Mouse (Mus musculus) adrenal gland, postnatal 4 days (tissue): ENCODE measurements around the gene Otulin. TPM values are rescaled to one million over a fixed set of nuclear protein-coding genes. Genes with fewer than 3 reads are reported as not detected.

Experiments used
- DNase-seq, 2 experiments: peaks; one replicate each; pipeline ENCODE4 v3.0.0; 2021 to 2022; ENCODE audit warnings: low spot score in 2 of 2, mixed read lengths in 2 of 2
- total RNA-seq, 2 experiments: library from RNA; stranded (reverse); gene quantifications; 2 replicates each; pipeline ENCODE4 v1.2.3; 2021

Otulin gene
- total RNA-seq, 2 experiments from 2014 or later, result 42.7 to 43.5 TPM

GRCm38 (mm10) chr15:27617227-27617626 is 13.3 kb downstream of the Otulin start:
- DNase-seq, result no peak

- no peak for DNase-seq
These were observed 14.3 kb downstream of the Otulin start for GRCm38 (mm10) chr15:27616159-27616558.

- no peak for DNase-seq
These were observed 17.2 kb downstream of the Otulin start for GRCm38 (mm10) chr15:27613255-27613654.

- DNase-seq, result no peak
These were observed 17.8 kb downstream of the Otulin start for GRCm38 (mm10) chr15:27612533-27613221.

- no peak for DNase-seq
These were observed 20.9 kb downstream of the Otulin start for GRCm38 (mm10) chr15:27609554-27609953.

GRCm38 (mm10) chr15:27605252-27605651 is 25.2 kb downstream of the Otulin start:
- no peak for DNase-seq

- DNase-seq, result no peak
These were observed 25.9 kb downstream of the Otulin start for GRCm38 (mm10) chr15:27604558-27604957.

GRCm38 (mm10) chr15:27600524-27600923 is 30.0 kb downstream of the Otulin start:
- no peak for DNase-seq

- DNase-seq, result no peak
These were observed 31.6 kb downstream of the Otulin start for GRCm38 (mm10) chr15:27598786-27599385.

- DNase-seq, result no peak
These were observed 33.0 kb downstream of the Otulin start for GRCm38 (mm10) chr15:27597516-27597915.

- no peak for DNase-seq
These were observed 33.9 kb downstream of the Otulin start for GRCm38 (mm10) chr15:27596463-27597140.

GRCm38 (mm10) chr15:27595560-27595959 is 34.9 kb downstream of the Otulin start:
- no peak for DNase-seq

GRCm38 (mm10) chr15:27594973-27595372 is 35.5 kb downstream of the Otulin start:
- no peak for DNase-seq

- no peak for DNase-seq
These were observed 36.8 kb downstream of the Otulin start for GRCm38 (mm10) chr15:27593717-27594116.

- peak in 1 of 2 experiments; percentile 36 for DNase-seq
These were observed 37.7 kb downstream of the Otulin start for GRCm38 (mm10) chr15:27592620-27593320.

- no peak for DNase-seq
These were observed 39.7 kb downstream of the Otulin start for GRCm38 (mm10) chr15:27590812-27591211.

GRCm38 (mm10) chr15:27588087-27588826 is 42.2 kb downstream of the Otulin start:
- DNase-seq, result no peak

GRCm38 (mm10) chr15:27586093-27586480 is 44.4 kb downstream of the Otulin start:
- no peak for DNase-seq

GRCm38 (mm10) chr15:27585466-27586092 is 44.9 kb downstream of the Otulin start:
- DNase-seq, result no peak

GRCm38 (mm10) chr15:27583620-27584019 is 46.9 kb downstream of the Otulin start:
- DNase-seq, result no peak
